Mouse (Mus musculus) limb, embryonic 14.5 days (tissue): ENCODE results near the gene Lrrc58. TPM values are rescaled to one million over a fixed set of nuclear protein-coding genes. Genes with fewer than 3 reads are reported as not detected.
A peak's percentile ranks its signal among the peaks of the same experiment; 100 is the strongest.

ENCODE experiments used
- ATAC-seq: fragments of 200-750 bp; cut with Nextera tagmentation; 2 replicates; pipeline ENCODE4 v1.8.0; 2017; ENCODE audit warnings: low read depth, moderate number of reproducible peaks, moderate TSS enrichment; ENCODE audit not compliant: low FRiP score
- DNase-seq: peaks from one replicate; pipeline ENCODE4 v3.0.0-alpha.2; 2015; ENCODE audit warnings: low spot score
- H3K27ac ChIP-seq: fragments of 300-500 bp; sonication (generic); replicated peaks from 2 replicates; pipeline ENCODE4 v1.5.1; 2014; ENCODE audit warnings: low read depth, mild to moderate bottlenecking, low read length, moderate library complexity, mixed read lengths
- H3K27me3 ChIP-seq: fragments of 300-500 bp; sonication (generic); 2 replicates; pipeline ENCODE4 v1.6.1; 2014; ENCODE audit warnings: low read length, mixed read lengths; ENCODE audit not compliant: control insufficient read depth, insufficient read depth
- H3K36me3 ChIP-seq: fragments of 300-500 bp; sonication (generic); 2 replicates; pipeline ENCODE4 v1.6.1; 2014; ENCODE audit warnings: mild to moderate bottlenecking, low read length, moderate library complexity, mixed read lengths; ENCODE audit not compliant: control insufficient read depth, insufficient read depth
- H3K4me1 ChIP-seq: fragments of 300-500 bp; sonication (generic); 2 replicates; pipeline ENCODE4 v1.6.1; 2014; ENCODE audit warnings: antibody characterized with exemption, low read length, mixed read lengths; ENCODE audit not compliant: control insufficient read depth, insufficient read depth
- H3K4me2 ChIP-seq: fragments of 300-500 bp; sonication (generic); replicated peaks from 2 replicates; pipeline ENCODE4 v1.6.1; 2014; ENCODE audit warnings: low read depth, mild to moderate bottlenecking, low read length, moderate library complexity; ENCODE audit not compliant: severe bottlenecking
- H3K4me3 ChIP-seq: fragments of 300-500 bp; sonication (generic); replicated peaks from 2 replicates; pipeline ENCODE4 v1.5.1; 2014; ENCODE audit warnings: low read length
- H3K9ac ChIP-seq: fragments of 300-500 bp; sonication (generic); 2 replicates; pipeline ENCODE4 v1.6.1; 2014; ENCODE audit warnings: mild to moderate bottlenecking, low read depth, low read length, moderate library complexity; ENCODE audit not compliant: severe bottlenecking
- H3K9me3 ChIP-seq: fragments of 300-500 bp; sonication (generic); 2 replicates; pipeline ENCODE4 v1.6.1; 2016; ENCODE audit warnings: low read length; ENCODE audit not compliant: control insufficient read depth
- POLR2A ChIP-seq: fragments of 200-500 bp; IDR thresholded peaks from 2 replicates; pipeline ENCODE4 v1.8.0; 2012; ENCODE audit warnings: inconsistent platforms, mild to moderate bottlenecking, moderate library complexity, borderline replicate concordance; ENCODE audit not compliant: insufficient read depth, insufficient read length; ENCODE audit errors: extremely low read depth
- WGBS: fragments of 180-500 bp; shearing (Covaris S2); extraction: QIAGEN DNeasy Blood & Tissue Kit; methylation state at CpG from one replicate; pipeline ENCODE4 v1.1.7; 2014; 5-methylcytosine and 5-hydroxymethylcytosine counted together
- polyA plus RNA-seq, 2 experiments: library from polyadenylated mRNA; depleted of rRNA in 1 of 2; stranded (reverse) in 1 of 2; unstranded in 1 of 2; fragments of >200 nt; fragmentation: Nextera tagmentation in 1 of 2; extraction: Ambion mirVana in 1 of 2; gene quantifications; 2 replicates each; pipeline versions ENCODE4 v1.2.1 to v1.2.3; 2012 to 2014

The Lrrc58 gene
- polyA plus RNA-seq, 2 experiments = 23.4 to 54.7 TPM

GRCm38 (mm10) chr16:37837571-37837970 is 30.6 kb upstream of the Lrrc58 start:
- Histone ChIP-seq H3K4me1 (no peaks in the 10 kb centered on the region), H3K36me3 (peaks cover 46% of the 10 kb centered on the region), H3K27ac (no peak overlapping the region), H3K9ac (no peak overlapping the region), H3K9me3 (no peaks in the 10 kb centered on the region), H3K4me3 (no peak overlapping the region), H3K4me2 (no peak overlapping the region), H3K27me3 (no peaks in the 10 kb centered on the region)
- 59% methylated on average over 3 of the region's 3 CpGs for WGBS
- TF ChIP-seq POLR2A = no peak
- no peak for DNase-seq
- no peak for ATAC-seq

- 63% methylated on average over 2 of the region's 2 CpGs for WGBS
- H3K9ac ChIP-seq = no peak overlapping the region
- no peak overlapping the region for H3K4me2 ChIP-seq
Observed at GRCm38 (mm10) chr16:37842439-37842838, 25.8 kb upstream of the Lrrc58 start.

GRCm38 (mm10) chr16:37843740-37844139 is 24.4 kb upstream of the Lrrc58 start:
- H3K27me3 ChIP-seq = no peaks in the 10 kb centered on the region
- ATAC-seq (no peak), DNase-seq (no peak)
- no peak overlapping the region for H3K27ac ChIP-seq
- no peak for TF ChIP-seq POLR2A
- H3K4me3 ChIP-seq = no peak overlapping the region
- no peaks in the 10 kb centered on the region for H3K9me3 ChIP-seq
- H3K9ac ChIP-seq = no peak overlapping the region
- no peaks in the 10 kb centered on the region for H3K36me3 ChIP-seq
- no peak overlapping the region for H3K4me2 ChIP-seq
- whole genome bisulfite sequencing = 88% methylated on average over 12 of the region's 12 CpGs
- no peaks in the 10 kb centered on the region for H3K4me1 ChIP-seq

More at GRCm38 (mm10) chr16:37842439-37842838, 25.8 kb upstream of the Lrrc58 start:
- ATAC-seq (no peak), DNase-seq (peak; percentile 24)
- H3K27ac ChIP-seq = no peak overlapping the region
- no peaks in the 10 kb centered on the region for H3K36me3 ChIP-seq
- H3K4me1 ChIP-seq = no peaks in the 10 kb centered on the region
- H3K27me3 ChIP-seq = no peaks in the 10 kb centered on the region
- TF ChIP-seq POLR2A = no peak
- H3K4me3 ChIP-seq = no peak overlapping the region
- no peaks in the 10 kb centered on the region for H3K9me3 ChIP-seq

GRCm38 (mm10) chr16:37845202-37845925 is 22.8 kb upstream of the Lrrc58 start:
- Histone ChIP-seq H3K9ac (no peak overlapping the region), H3K4me1 (no peaks in the 10 kb centered on the region), H3K36me3 (no peaks in the 10 kb centered on the region), H3K4me2 (no peak overlapping the region), H3K4me3 (no peak overlapping the region), H3K9me3 (no peaks in the 10 kb centered on the region), H3K27me3 (no peaks in the 10 kb centered on the region), H3K27ac (no peak overlapping the region)
- 86% methylated on average over 7 of the region's 7 CpGs for whole genome bisulfite sequencing
- no peak for TF ChIP-seq POLR2A
- no peak for ATAC-seq
- DNase-seq = no peak

- Histone ChIP-seq H3K27me3 (no peaks in the 10 kb centered on the region), H3K9ac (no peak overlapping the region), H3K4me2 (no peak overlapping the region), H3K4me3 (no peak overlapping the region), H3K4me1 (peaks cover 4% of the 10 kb centered on the region), H3K27ac (no peak overlapping the region), H3K9me3 (no peaks in the 10 kb centered on the region), H3K36me3 (no peaks in the 10 kb centered on the region)
- no peak for DNase-seq
- TF ChIP-seq POLR2A = no peak
- WGBS = 92% methylated on average over 3 of the region's 3 CpGs
- ATAC-seq = no peak
Observed at GRCm38 (mm10) chr16:37847081-37847480, 21.1 kb upstream of the Lrrc58 start.
